Mouse (Mus musculus) intestine, embryonic 16.5 days (tissue): ENCODE results near the gene Gm10354. TPM values are rescaled to one million over a fixed set of nuclear protein-coding genes. Genes with fewer than 3 reads are reported as not detected.
"Not testable (repeated sequence)": the region's sequence is repeated elsewhere in the genome, so short reads cannot be mapped to it uniquely, and the experiment has no call there.

Experiments used
- ATAC-seq: fragments of 200-750 bp; cut with Nextera tagmentation; 2 replicates; pipeline ENCODE4 v1.8.0; 2017; ENCODE audit warnings: moderate TSS enrichment, moderate library complexity
- H3K27ac ChIP-seq: fragments of 300-500 bp; sonication (generic); 2 replicates; pipeline ENCODE4 v1.5.1; 2014; ENCODE audit warnings: mild to moderate bottlenecking, low read length
- H3K27me3 ChIP-seq: fragments of 300-500 bp; sonication (generic); replicated peaks from 2 replicates; pipeline ENCODE4 v1.6.1; 2014; ENCODE audit warnings: low read length, control low read depth, mixed read lengths; ENCODE audit not compliant: control insufficient read depth, insufficient read depth
- H3K36me3 ChIP-seq: fragments of 300-500 bp; sonication (generic); 2 replicates; pipeline ENCODE4 v1.6.1; 2014; ENCODE audit warnings: low read length, control low read depth; ENCODE audit not compliant: control insufficient read depth, insufficient read depth
- H3K4me1 ChIP-seq: fragments of 300-500 bp; sonication (generic); 2 replicates; pipeline ENCODE4 v1.6.1; 2014; ENCODE audit warnings: low read length, control low read depth, mixed read lengths; ENCODE audit not compliant: control insufficient read depth, insufficient read depth
- H3K4me2 ChIP-seq: fragments of 300-500 bp; sonication (generic); 2 replicates; pipeline ENCODE4 v1.6.1; 2014; ENCODE audit warnings: low read depth, low read length, control low read depth
- H3K4me3 ChIP-seq: fragments of 300-500 bp; sonication (generic); 2 replicates; pipeline ENCODE4 v1.5.1; 2014; ENCODE audit warnings: mild to moderate bottlenecking, low read length
- H3K9ac ChIP-seq: fragments of 300-500 bp; sonication (generic); 2 replicates; pipeline ENCODE4 v1.6.1; 2014; ENCODE audit warnings: low read depth, low read length
- H3K9me3 ChIP-seq: fragments of 300-500 bp; sonication (generic); 2 replicates; pipeline ENCODE4 v1.6.1; 2016; ENCODE audit warnings: low read length, control low read depth; ENCODE audit not compliant: control insufficient read depth
- WGBS: fragments of 180-500 bp; shearing (Covaris S2); extraction: QIAGEN DNeasy Blood & Tissue Kit; methylation state at CpG from one replicate; pipeline ENCODE4 v1.1.7; 2014; 5-methylcytosine and 5-hydroxymethylcytosine counted together
- polyA plus RNA-seq: library from polyadenylated mRNA; unstranded; fragments of >200 nt; fragmentation: Nextera tagmentation; extraction: Ambion mirVana; gene quantifications from 2 replicates; pipeline ENCODE4 v1.2.1, GENCODE M21; 2015

Gene Gm10354
- polyA plus RNA-seq, 1 experiment from 2014 or later, result not detected

- not testable (repeated sequence) for H3K27ac ChIP-seq, ATAC-seq, H3K27me3 ChIP-seq, H3K4me2 ChIP-seq, H3K4me3 ChIP-seq, H3K36me3 ChIP-seq, H3K9me3 ChIP-seq, H3K4me1 ChIP-seq, H3K9ac ChIP-seq
- WGBS, result 81% methylated on average over 4 of the region's 4 CpGs
Observed at GRCm38 (mm10) chr5:14961502-14961901, 17.2 kb downstream of the Gm10354 start.

- H3K36me3 ChIP-seq, H3K4me3 ChIP-seq, H3K4me2 ChIP-seq, H3K9me3 ChIP-seq, ATAC-seq, H3K27me3 ChIP-seq, H3K9ac ChIP-seq, H3K4me1 ChIP-seq, H3K27ac ChIP-seq: not testable (repeated sequence)
- 75% methylated on average over 1 of the region's 1 CpGs for WGBS
Observed at GRCm38 (mm10) chr5:14955928-14956706, 22.6 kb downstream of the Gm10354 start.

GRCm38 (mm10) chr5:14953587-14953986, 25.1 kb downstream of the Gm10354 start:
- H3K4me1 ChIP-seq, ATAC-seq, H3K27ac ChIP-seq, H3K27me3 ChIP-seq, H3K4me2 ChIP-seq, H3K9ac ChIP-seq, H3K9me3 ChIP-seq, H3K4me3 ChIP-seq, H3K36me3 ChIP-seq: not testable (repeated sequence)

GRCm38 (mm10) chr5:14952749-14953148, 26.0 kb downstream of the Gm10354 start:
- not testable (repeated sequence) for H3K4me3 ChIP-seq, ATAC-seq, H3K9ac ChIP-seq, H3K4me1 ChIP-seq, H3K27ac ChIP-seq, H3K36me3 ChIP-seq, H3K27me3 ChIP-seq, H3K4me2 ChIP-seq
- 0 out of 2 replicates have a peak, but pooled peaks cover 10% of the 10 kb centered on the region for H3K9me3 ChIP-seq
- WGBS, result 70% methylated on average over 3 of the region's 3 CpGs

GRCm38 (mm10) chr5:14951822-14952221, 26.9 kb downstream of the Gm10354 start:
- peak; percentile 36; the same call in 1 of the 2 replicates for ATAC-seq
- H3K36me3 ChIP-seq, H3K27ac ChIP-seq, H3K4me2 ChIP-seq, H3K4me1 ChIP-seq, H3K27me3 ChIP-seq, H3K4me3 ChIP-seq, H3K9ac ChIP-seq: not testable (repeated sequence)
- 0 out of 2 replicates have a peak, but pooled peaks cover 12% of the 10 kb centered on the region for H3K9me3 ChIP-seq
- WGBS, result 64% methylated on average over 7 of the region's 7 CpGs

GRCm38 (mm10) chr5:14947482-14948198, 31.1 kb downstream of the Gm10354 start:
- not testable (repeated sequence) for H3K36me3 ChIP-seq, H3K9ac ChIP-seq, H3K4me3 ChIP-seq, H3K27ac ChIP-seq, H3K4me2 ChIP-seq, H3K27me3 ChIP-seq, H3K4me1 ChIP-seq, ATAC-seq, H3K9me3 ChIP-seq
- WGBS, result 53% methylated on average over 4 of the region's 4 CpGs

GRCm38 (mm10) chr5:14945524-14945923, 33.2 kb downstream of the Gm10354 start:
- not testable (repeated sequence) for H3K9ac ChIP-seq, H3K27ac ChIP-seq, H3K4me1 ChIP-seq, H3K9me3 ChIP-seq, H3K4me2 ChIP-seq, H3K4me3 ChIP-seq, H3K27me3 ChIP-seq, H3K36me3 ChIP-seq, ATAC-seq
- WGBS, result 45% methylated on average over 4 of the region's 4 CpGs

GRCm38 (mm10) chr5:14941043-14941442, 37.7 kb downstream of the Gm10354 start:
- 87% methylated on average over 1 of the region's 1 CpGs for WGBS

GRCm38 (mm10) chr5:14938329-14938728, 40.4 kb downstream of the Gm10354 start, which contains the start of gene Speer4e:
Gene Speer4e (minus strand): TSS chr5:14938429.
- not testable (repeated sequence) for H3K4me3 ChIP-seq, H3K4me1 ChIP-seq, H3K36me3 ChIP-seq, H3K27ac ChIP-seq, H3K9me3 ChIP-seq, H3K27me3 ChIP-seq, H3K9ac ChIP-seq, H3K4me2 ChIP-seq, ATAC-seq
- whole genome bisulfite sequencing, result 67% methylated on average over 1 of the region's 1 CpGs

More at GRCm38 (mm10) chr5:14941043-14941442, 37.7 kb downstream of the Gm10354 start:
- H3K9me3 ChIP-seq, H3K36me3 ChIP-seq, H3K4me1 ChIP-seq, ATAC-seq, H3K27ac ChIP-seq, H3K4me3 ChIP-seq, H3K9ac ChIP-seq, H3K4me2 ChIP-seq, H3K27me3 ChIP-seq: not testable (repeated sequence)
